Mouse (Mus musculus) cerebellum, adult 2 months (tissue): ENCODE data around the gene Mkrn3. TPM values are rescaled to one million over a fixed set of nuclear protein-coding genes. Genes with fewer than 3 reads are reported as not detected.

Source experiments
- DNase-seq, 2 experiments: peaks; one replicate each; pipeline ENCODE4 v3.0.0; 2021
- H3K27ac ChIP-seq: fragments of 200-500 bp; 2 replicates; pipeline ENCODE4 v1.5.1; 2012; ENCODE audit warnings: low read length, control low read depth, inconsistent platforms; ENCODE audit not compliant: insufficient read depth
- H3K27me3 ChIP-seq: fragments of 200-500 bp; 2 replicates; pipeline ENCODE4 v1.6.1; 2012; ENCODE audit warnings: inconsistent platforms, mild to moderate bottlenecking, low read length, moderate library complexity; ENCODE audit not compliant: control insufficient read depth, insufficient read depth
- H3K4me1 ChIP-seq: fragments of 200-500 bp; 2 replicates; pipeline ENCODE4 v1.6.1; 2011; ENCODE audit warnings: low read length; ENCODE audit not compliant: control insufficient read depth, insufficient read depth
- H3K4me3 ChIP-seq: fragments of 200-500 bp; replicated peaks from 2 replicates; pipeline ENCODE3; 2011; ENCODE audit warnings: mild to moderate bottlenecking, low read depth, low read length, control low read depth; ENCODE audit not compliant: insufficient read depth
- CTCF ChIP-seq: fragments of 200-500 bp; IDR thresholded peaks from 2 replicates; pipeline ENCODE4 v1.5.1; 2011; ENCODE audit warnings: low read depth, mild to moderate bottlenecking, control low read depth, low read length, moderate library complexity, borderline replicate concordance; ENCODE audit not compliant: insufficient read depth
- POLR2A ChIP-seq: fragments of 200-500 bp; IDR thresholded peaks from 2 replicates; pipeline ENCODE4 v1.6.1; 2011; ENCODE audit warnings: low read length, control low read depth, borderline replicate concordance; ENCODE audit not compliant: insufficient read depth
- WGBS: fragments of 180-500 bp; shearing (Covaris S2); methylation state at CpG from one replicate; pipeline ENCODE4 v1.1.7; 2018; 5-methylcytosine and 5-hydroxymethylcytosine counted together
- polyA plus RNA-seq: library from polyadenylated mRNA; depleted of rRNA; stranded (reverse); fragments of >200 nt; gene quantifications from 2 replicates; pipeline ENCODE4 v1.2.3, GENCODE M21; 2012; rRNA removed

Gene Mkrn3
- polyA plus RNA-seq, 1 experiment = 6.9 TPM

DNA sequence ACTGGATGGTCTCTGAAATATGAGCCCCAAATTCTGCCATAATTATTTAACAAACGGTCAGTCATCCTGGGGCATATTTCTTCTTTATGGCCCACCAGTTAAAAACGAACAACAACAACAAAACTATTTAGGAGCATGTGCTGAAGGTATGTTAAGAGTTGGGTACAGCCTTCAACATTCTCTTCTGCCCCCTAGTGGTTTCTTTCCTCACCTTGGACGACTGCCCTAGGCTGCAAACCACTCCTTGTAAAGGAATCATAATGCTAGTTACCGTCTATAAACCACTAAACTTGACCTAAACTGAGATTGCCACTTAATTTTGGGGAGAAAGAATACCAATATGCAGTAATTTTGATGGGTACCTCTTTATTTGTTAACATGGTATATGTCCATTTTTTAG is 44.3 kb downstream of the Mkrn3 start:
- DNase-seq = no peak
- TF ChIP-seq POLR2A (no peak), CTCF (peak; percentile 29; the same call in 1 of the 2 replicates)
- H3K4me3 ChIP-seq = no peak overlapping the region
- no peaks in the 10 kb centered on the region for H3K27me3 ChIP-seq
- H3K27ac ChIP-seq = no peak overlapping the region
- H3K4me1 ChIP-seq = no peaks in the 10 kb centered on the region
- whole genome bisulfite sequencing = 33% methylated on average over 4 of the region's 4 CpGs

Other genes with a start within 250 kb of the Mkrn3 start
- gene Ndn, start 73.6 kb downstream of the Mkrn3 start, polyA plus RNA-seq = 172 and 178 TPM in 2 replicates
- gene Magel2, start 43.1 kb downstream of the Mkrn3 start, polyA plus RNA-seq = 1.9 and 2.0 TPM in 2 replicates
- 0.16 and 0.21 TPM in 2 replicates for gene Peg12, start 44.4 kb upstream of the Mkrn3 start, polyA plus RNA-seq